Mouse (Mus musculus) heart, postnatal 0 days (tissue): Measurements from ENCODE around the gene Heg1. TPM values are rescaled to one million over a fixed set of nuclear protein-coding genes. Genes with fewer than 3 reads are reported as not detected.

Experiments used
- ATAC-seq: fragments of 200-750 bp; cut with Nextera tagmentation; 2 replicates; pipeline ENCODE4 v1.8.0; 2017; ENCODE audit warnings: low read depth, moderate number of reproducible peaks, moderate library complexity; ENCODE audit not compliant: insufficient read depth
- DNase-seq: peaks from one replicate; pipeline ENCODE4 v3.0.0-alpha.2; 2016; ENCODE audit warnings: low spot score
- H3K27ac ChIP-seq: fragments of 300-500 bp; sonication (generic); 2 replicates; pipeline ENCODE4 v1.5.1; 2014; ENCODE audit warnings: low read depth, mild to moderate bottlenecking
- H3K27me3 ChIP-seq: fragments of 300-500 bp; sonication (generic); 2 replicates; pipeline ENCODE4 v1.6.1; 2014; ENCODE audit warnings: low read length, mixed read lengths; ENCODE audit not compliant: control insufficient read depth, insufficient read depth
- H3K36me3 ChIP-seq: fragments of 300-500 bp; sonication (generic); replicated peaks from 2 replicates; pipeline ENCODE4 v1.6.1; 2014; ENCODE audit warnings: low read length, mixed read lengths; ENCODE audit not compliant: control insufficient read depth, insufficient read depth
- H3K4me1 ChIP-seq: fragments of 300-500 bp; sonication (generic); 2 replicates; pipeline ENCODE4 v1.6.1; 2014; ENCODE audit warnings: antibody characterized with exemption; ENCODE audit not compliant: control insufficient read depth, insufficient read depth
- H3K4me2 ChIP-seq: fragments of 300-500 bp; sonication (generic); 2 replicates; pipeline ENCODE4 v1.6.1; 2014; ENCODE audit warnings: low read depth, mild to moderate bottlenecking, low read length, moderate library complexity
- H3K4me3 ChIP-seq: fragments of 300-500 bp; sonication (generic); 2 replicates; pipeline ENCODE4 v1.5.1; 2014; ENCODE audit warnings: low read depth, low read length
- H3K9ac ChIP-seq: fragments of 300-500 bp; sonication (generic); replicated peaks from 2 replicates; pipeline ENCODE4 v1.6.1; 2014; ENCODE audit warnings: low read depth, low read length, mixed read lengths
- H3K9me3 ChIP-seq: fragments of 300-500 bp; sonication (generic); replicated peaks from 2 replicates; pipeline ENCODE4 v1.6.1; 2016; ENCODE audit warnings: low read length; ENCODE audit not compliant: control insufficient read depth
- CTCF ChIP-seq: IDR thresholded peaks from 2 replicates; pipeline ENCODE4 v1.5.1; 2016; ENCODE audit warnings: antibody characterized with exemption, control low read depth, low read depth
- EP300 ChIP-seq: IDR thresholded peaks from 2 replicates; pipeline ENCODE4 v1.6.1; 2016; ENCODE audit warnings: antibody characterized with exemption, low read depth
- WGBS: fragments of 180-500 bp; shearing (Covaris S2); extraction: QIAGEN DNeasy Blood & Tissue Kit; methylation state at CpG from one replicate; pipeline ENCODE4 v1.1.7; 2014; 5-methylcytosine and 5-hydroxymethylcytosine counted together
- polyA plus RNA-seq: library from polyadenylated mRNA; unstranded; fragments of >200 nt; fragmentation: Nextera tagmentation; extraction: Ambion mirVana; gene quantifications from 2 replicates; pipeline ENCODE4 v1.2.1, GENCODE M21; 2015
- total RNA-seq: library from RNA; depleted of rRNA; stranded (reverse); fragments of >200 nt; gene quantifications from 2 replicates; pipeline ENCODE4 v1.2.3, GENCODE M21; 2014; ENCODE audit warnings: low replicate concordance

Heg1 gene
- total and polyA plus RNA-seq, 2 experiments from 2014 or later: 28.7 to 93.7 TPM

DNA sequence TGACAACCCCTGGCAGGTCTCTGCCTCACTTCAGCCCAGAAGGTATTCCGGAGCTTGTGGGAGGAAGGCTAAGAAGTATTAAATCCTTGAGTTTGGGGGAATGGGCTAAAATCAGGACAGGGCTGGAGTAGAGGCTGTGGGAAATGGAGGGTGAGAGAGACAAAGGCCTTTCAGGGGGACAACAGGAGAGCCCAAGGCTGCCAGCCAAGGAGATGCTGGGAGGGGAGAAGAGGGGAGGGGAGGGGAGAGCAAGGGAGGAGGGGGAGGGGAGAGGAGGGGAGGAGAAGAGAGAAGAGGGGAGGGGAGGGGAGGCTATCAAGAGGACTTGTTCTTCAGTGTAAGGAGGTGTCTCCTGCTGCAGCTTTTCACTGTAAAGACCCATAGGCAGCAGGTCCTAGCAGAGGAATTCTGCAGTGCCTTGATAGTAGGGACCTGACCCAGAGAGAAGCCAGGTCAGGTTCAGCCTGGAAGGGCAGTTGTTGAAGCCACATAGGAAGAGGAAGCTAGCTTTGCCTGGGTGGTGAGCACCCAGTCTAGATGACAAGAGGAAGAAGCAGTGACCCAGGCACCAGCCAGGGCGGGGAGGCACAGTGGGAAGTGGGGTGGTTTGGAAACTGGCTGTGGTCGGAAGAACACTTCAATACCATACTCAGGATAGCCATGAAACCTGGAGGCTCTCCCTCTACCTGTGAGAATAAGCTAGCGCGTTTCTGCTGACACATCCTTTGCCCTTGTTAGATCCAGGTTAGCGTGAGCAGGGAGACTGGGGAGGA is 7.0 kb downstream of the Heg1 start:
- WGBS: 66% methylated on average over 6 of the region's 6 CpGs
- H3K27ac ChIP-seq: 0 out of 2 replicates have a peak overlapping the region, but pooled peaks have one; percentile 33
- no peak for ATAC-seq
- peaks cover 23% of the 10 kb centered on the region; the same call in 1 of the 2 replicates for H3K36me3 ChIP-seq
- DNase-seq: no peak
- H3K27me3 ChIP-seq: no peaks in the 10 kb centered on the region
- H3K9me3 ChIP-seq: no peaks in the 10 kb centered on the region
- H3K4me1 ChIP-seq: peaks cover 78% of the 10 kb centered on the region
- 0 out of 2 replicates have a peak overlapping the region, but pooled peaks have one; percentile 5 for H3K4me2 ChIP-seq
- no peak overlapping the region for H3K4me3 ChIP-seq
- TF ChIP-seq CTCF (no peak), EP300 (no peak)
- 0 out of 2 replicates have a peak overlapping the region, but pooled peaks have one; percentile 13 for H3K9ac ChIP-seq

DNA sequence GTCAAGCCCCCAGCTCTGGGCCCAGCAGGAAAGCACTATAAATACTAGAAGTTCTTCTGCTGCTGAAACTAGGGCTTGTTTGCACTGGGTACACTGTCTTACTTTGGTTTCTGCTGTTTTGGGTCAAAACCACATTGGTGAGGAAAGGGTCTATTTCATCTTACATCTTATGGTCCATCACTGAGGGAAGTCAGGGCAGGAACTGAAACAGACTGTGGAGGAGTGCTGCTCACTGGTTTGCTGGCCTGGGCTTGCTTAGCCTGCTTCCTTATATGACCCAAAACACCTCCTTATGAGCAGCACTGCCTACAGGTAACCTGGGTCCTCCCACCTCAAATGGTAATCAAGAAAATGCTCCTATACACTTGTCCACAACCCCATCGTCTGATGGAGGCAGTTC is 9.4 kb downstream of the Heg1 start:
- no peak for TF ChIP-seq CTCF
- TF ChIP-seq EP300: no peak
- H3K4me2 ChIP-seq: no peak overlapping the region
- H3K36me3 ChIP-seq: peaks cover 25% of the 10 kb centered on the region; the same call in 1 of the 2 replicates
- H3K4me1 ChIP-seq: peaks cover 79% of the 10 kb centered on the region
- WGBS: 72% methylated on average over 1 of the region's 1 CpGs
- no peaks in the 10 kb centered on the region for H3K9me3 ChIP-seq
- no peak overlapping the region for H3K9ac ChIP-seq
- DNase-seq (no peak), ATAC-seq (no peak)
- H3K27me3 ChIP-seq: no peaks in the 10 kb centered on the region
- H3K4me3 ChIP-seq: no peak overlapping the region
- H3K27ac ChIP-seq: no peak overlapping the region

DNA sequence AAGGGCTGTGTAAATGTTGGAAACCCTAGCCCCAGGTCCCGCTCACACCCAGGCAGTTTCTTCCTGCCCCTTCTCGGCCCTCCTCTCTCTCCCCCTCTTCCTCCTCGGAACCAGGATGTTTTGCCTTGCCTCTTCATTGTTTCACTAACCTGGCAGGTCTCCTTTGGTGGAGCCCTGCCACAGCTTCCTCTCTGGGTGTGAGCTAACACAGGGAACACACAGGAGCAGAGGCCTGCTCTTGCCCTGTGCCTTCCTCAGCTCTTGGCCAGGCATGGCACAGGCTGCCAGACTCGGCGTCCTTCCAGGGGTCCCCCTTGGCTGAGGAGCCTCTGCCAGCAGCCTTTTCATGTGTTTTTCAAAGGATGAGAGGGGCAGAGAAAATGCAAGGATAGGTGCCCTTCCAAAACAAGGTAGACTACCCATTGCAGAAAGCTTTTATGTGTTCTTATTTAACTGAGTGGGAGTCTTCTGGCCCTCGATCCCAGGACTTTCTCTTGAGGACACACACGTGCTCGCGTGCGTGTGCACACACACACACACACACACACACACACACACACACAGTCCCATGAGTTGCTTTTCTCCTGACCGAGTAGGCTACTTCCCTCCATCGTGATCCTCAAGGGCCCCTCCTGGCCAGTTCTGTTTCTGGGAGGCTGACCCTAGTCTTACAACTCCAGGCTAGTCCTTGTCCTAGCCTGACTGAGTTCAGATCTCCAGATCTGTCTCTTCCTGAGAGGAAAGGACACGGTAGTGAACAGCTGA is 12.8 kb downstream of the Heg1 start:
- Histone ChIP-seq H3K27me3 (no peaks in the 10 kb centered on the region), H3K36me3 (peaks cover 29% of the 10 kb centered on the region; the same call in 1 of the 2 replicates), H3K4me3 (no peak overlapping the region), H3K4me2 (peak overlapping the region; percentile 18; the same call in 1 of the 2 replicates), H3K9me3 (no peaks in the 10 kb centered on the region), H3K27ac (peak overlapping the region; percentile 75), H3K9ac (no peak overlapping the region; the same call in 1 of the 2 replicates), H3K4me1 (peaks cover 58% of the 10 kb centered on the region)
- TF ChIP-seq CTCF: no peak
- no peak for TF ChIP-seq EP300
- 54% methylated on average over 13 of the region's 13 CpGs for WGBS
- DNase-seq (peak; percentile 44), ATAC-seq (peak; percentile 45)

GRCm38 (mm10) chr16:33697576-33698276 is 13.6 kb downstream of the Heg1 start:
- no peaks in the 10 kb centered on the region for H3K9me3 ChIP-seq
- no peak overlapping the region for H3K4me2 ChIP-seq
- peaks cover 23% of the 10 kb centered on the region; the same call in 1 of the 2 replicates for H3K36me3 ChIP-seq
- DNase-seq: no peak
- H3K27me3 ChIP-seq: no peaks in the 10 kb centered on the region
- no peak overlapping the region for H3K4me3 ChIP-seq
- no peak for ATAC-seq
- peaks cover 57% of the 10 kb centered on the region for H3K4me1 ChIP-seq
- no peak overlapping the region for H3K9ac ChIP-seq
- H3K27ac ChIP-seq: peak overlapping the region; percentile 75
- 45% methylated on average over 9 of the region's 9 CpGs for WGBS
- TF ChIP-seq CTCF: no peak
- no peak for TF ChIP-seq EP300

DNA sequence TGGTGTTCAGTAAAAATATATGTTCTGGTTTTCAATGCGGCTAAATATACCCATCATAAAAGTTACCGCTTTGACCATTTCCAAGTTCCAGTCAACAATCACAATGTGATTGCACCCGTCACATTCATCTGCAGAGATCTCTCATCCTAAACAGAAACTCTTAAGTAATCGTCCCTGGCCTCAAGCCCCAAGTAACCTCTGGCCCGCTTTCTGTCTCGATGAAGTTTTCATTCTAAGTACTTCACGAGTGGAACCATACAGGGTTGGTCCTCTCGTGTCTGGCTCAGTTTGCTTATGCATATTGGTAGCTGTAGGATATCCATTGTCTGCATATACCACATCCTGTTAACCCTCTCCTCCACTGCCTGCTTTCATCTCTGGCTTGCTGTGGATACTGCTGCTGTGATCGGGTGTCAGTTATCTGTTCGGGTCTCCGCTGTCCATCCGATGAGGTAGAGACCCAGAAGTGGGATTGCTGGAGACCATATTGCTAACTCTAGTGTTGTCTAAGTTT is 14.2 kb downstream of the Heg1 start:
- H3K36me3 ChIP-seq: peaks cover 23% of the 10 kb centered on the region; the same call in 1 of the 2 replicates
- H3K4me1 ChIP-seq: peaks cover 59% of the 10 kb centered on the region
- peak overlapping the region; percentile 75 for H3K27ac ChIP-seq
- no peak for ATAC-seq
- DNase-seq: no peak
- H3K27me3 ChIP-seq: no peaks in the 10 kb centered on the region
- 52% methylated on average over 12 of the region's 12 CpGs for WGBS
- TF ChIP-seq CTCF (no peak), EP300 (no peak)
- H3K4me2 ChIP-seq: no peak overlapping the region
- no peak overlapping the region for H3K4me3 ChIP-seq
- no peak overlapping the region for H3K9ac ChIP-seq
- no peaks in the 10 kb centered on the region for H3K9me3 ChIP-seq
